Mouse (Mus musculus) heart, adult 2 months (tissue): ENCODE results near the gene Gabra5.

ENCODE experiments used
- CTCF ChIP-seq: fragments of 200-600 bp; IDR thresholded peaks from 2 replicates; pipeline ENCODE4 v1.8.1; 2022; ENCODE audit warnings: antibody characterized with exemption, mild to moderate bottlenecking, moderate library complexity
- EP300 ChIP-seq: fragments of 200-500 bp; IDR thresholded peaks from 2 replicates; pipeline ENCODE4 v1.6.1; 2011; ENCODE audit warnings: low read depth, low read length, control low read depth; ENCODE audit not compliant: insufficient read depth
- POLR2A ChIP-seq: fragments of 200-500 bp; IDR thresholded peaks from 2 replicates; pipeline ENCODE4 v1.6.1; 2011; ENCODE audit warnings: mild to moderate bottlenecking, low read depth, low read length, control low read depth; ENCODE audit not compliant: insufficient read depth

DNA sequence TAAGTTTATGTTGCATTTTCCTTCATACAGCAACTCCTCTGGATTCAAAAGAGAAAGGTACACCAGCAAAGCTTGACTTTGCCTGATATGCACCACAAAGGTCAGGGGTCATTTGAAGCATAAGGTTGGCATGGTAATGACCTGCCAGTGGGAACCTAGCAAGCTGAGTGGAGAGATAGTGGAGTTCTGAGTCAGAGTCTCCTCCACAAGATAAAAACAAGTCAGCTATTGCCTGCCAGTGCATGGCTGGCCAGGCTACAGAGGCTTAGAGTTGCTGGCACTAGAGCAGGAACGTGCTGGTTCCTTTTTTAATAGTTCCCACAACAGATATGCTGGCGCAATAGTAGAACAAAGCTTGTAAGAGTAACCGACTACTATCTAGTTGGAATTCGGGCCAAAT lies 116.3 kb downstream of the Gabra5 start:
- TF ChIP-seq EP300 (no peak), POLR2A (no peak), CTCF (no peak)
